Mouse (Mus musculus): ENCODE measurements at regions not wholly inside any gene's neighbourhood (a gene's known extent, or its start where the extent isn't known, plus 50 kb on each side); places are given as distances from the start of the nearest gene placed in this dataset.

- Histone ChIP-seq H3K4me1 (replicated peaks; ENCODE audit: insufficient read depth, low read length) (no peaks in the 10 kb centered on the region), H3K9ac (ENCODE audit: low read depth, low read length) (no peak overlapping the region), H3K4me3 (replicated peaks; ENCODE audit: low read depth, low read length) (no peak overlapping the region), H3K4me2 (ENCODE audit: low read length) (no peak overlapping the region), H3K27ac (no peak overlapping the region), H3K9me3 (replicated peaks; ENCODE audit: low read length) (no peaks in the 10 kb centered on the region), H3K36me3 (ENCODE audit: insufficient read depth, low read length) (no peaks in the 10 kb centered on the region), H3K27me3 (ENCODE audit: insufficient read depth, low read length) (no peaks in the 10 kb centered on the region)
- no peak for TF ChIP-seq CTCF (IDR thresholded peaks at IDR 0.05; ENCODE audit: low read depth)
- DNase-seq (ENCODE audit: low spot score) (no peak), ATAC-seq (replicated peaks; ENCODE audit: low FRiP score, low read depth) (no peak)
- WGBS = 72% methylated on average over 4 of the region's 4 CpGs
Observed at GRCm38 (mm10) chr15:43364496-43364895, 3230.3 kb downstream of the 9330182O14Rik start.

DNA sequence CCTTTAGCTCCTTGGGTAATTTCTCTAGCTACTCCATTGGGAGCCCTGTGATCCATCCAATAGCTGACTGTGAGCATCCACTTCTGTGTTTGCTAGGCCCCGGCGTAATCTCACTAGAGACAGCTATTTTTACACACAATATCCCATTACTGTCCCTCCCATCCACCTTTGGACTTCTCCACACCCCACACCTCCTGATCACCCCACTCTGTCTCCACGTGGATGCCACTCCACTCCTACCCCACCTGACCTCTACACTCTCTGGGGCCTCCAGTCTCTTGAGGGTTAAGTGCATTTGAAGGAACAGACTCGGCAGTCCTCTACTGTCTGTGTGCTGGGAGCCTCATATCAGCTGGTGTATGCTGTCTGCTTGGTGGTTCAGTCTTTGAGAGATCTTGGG is 3238.9 kb downstream of the 9330182O14Rik start:
- Histone ChIP-seq H3K27me3 (ENCODE audit: insufficient read depth, low read length) (no peaks in the 10 kb centered on the region), H3K9me3 (replicated peaks; ENCODE audit: low read length) (no peaks in the 10 kb centered on the region), H3K27ac (no peak overlapping the region), H3K4me3 (replicated peaks; ENCODE audit: low read depth, low read length) (no peak overlapping the region), H3K9ac (ENCODE audit: low read depth, low read length) (no peak overlapping the region), H3K36me3 (ENCODE audit: insufficient read depth, low read length) (no peaks in the 10 kb centered on the region), H3K4me2 (ENCODE audit: low read length) (no peak overlapping the region), H3K4me1 (replicated peaks; ENCODE audit: insufficient read depth, low read length) (no peaks in the 10 kb centered on the region)
- TF ChIP-seq CTCF (IDR thresholded peaks at IDR 0.05; ENCODE audit: low read depth) = no peak
- DNase-seq (ENCODE audit: low spot score) = no peak
- 71% methylated on average over 4 of the region's 4 CpGs for WGBS
- ATAC-seq (replicated peaks; ENCODE audit: low FRiP score, low read depth) = no peak

GRCm38 (mm10) chr15:43382405-43382804 is 3248.2 kb downstream of the 9330182O14Rik start:
- H3K4me3 ChIP-seq (replicated peaks; ENCODE audit: low read depth, low read length) = no peak overlapping the region
- TF ChIP-seq CTCF (IDR thresholded peaks at IDR 0.05; ENCODE audit: low read depth) = no peak
- ATAC-seq (replicated peaks; ENCODE audit: low FRiP score, low read depth) (no peak), DNase-seq (ENCODE audit: low spot score) (no peak)
- no peaks in the 10 kb centered on the region for H3K36me3 ChIP-seq (ENCODE audit: insufficient read depth, low read length)
- no peak overlapping the region for H3K4me2 ChIP-seq (ENCODE audit: low read length)
- no peaks in the 10 kb centered on the region for H3K4me1 ChIP-seq (replicated peaks; ENCODE audit: insufficient read depth, low read length)
- no peak overlapping the region for H3K9ac ChIP-seq (ENCODE audit: low read depth, low read length)
- H3K27ac ChIP-seq = no peak overlapping the region
- no peaks in the 10 kb centered on the region for H3K9me3 ChIP-seq (replicated peaks; ENCODE audit: low read length)
- 89% methylated on average over 1 of the region's 1 CpGs for WGBS
- H3K27me3 ChIP-seq (ENCODE audit: insufficient read depth, low read length) = no peaks in the 10 kb centered on the region

DNA sequence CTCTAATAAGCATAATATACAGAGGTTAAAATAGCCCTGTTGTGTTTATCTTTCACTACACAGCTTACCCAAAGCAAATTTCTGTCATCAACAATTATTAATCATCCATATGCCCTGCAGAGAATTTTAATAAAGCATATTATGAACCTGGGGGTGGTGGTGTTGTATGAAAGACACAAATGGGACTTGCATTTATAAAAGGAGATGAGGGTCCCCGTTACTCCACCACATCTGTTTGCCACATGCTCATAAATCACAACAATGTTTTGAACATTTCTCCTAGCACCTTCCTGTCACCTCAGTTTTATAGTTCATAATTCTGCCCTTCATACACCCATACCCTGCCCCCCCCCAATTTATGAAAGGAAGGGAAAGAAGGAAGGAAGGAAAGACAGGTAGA is 3265.7 kb downstream of the 9330182O14Rik start:
- Histone ChIP-seq H3K4me1 (replicated peaks; ENCODE audit: insufficient read depth, low read length) (no peaks in the 10 kb centered on the region), H3K27ac (no peak overlapping the region), H3K9ac (ENCODE audit: low read depth, low read length) (no peak overlapping the region), H3K4me2 (ENCODE audit: low read length) (no peak overlapping the region), H3K36me3 (ENCODE audit: insufficient read depth, low read length) (no peaks in the 10 kb centered on the region), H3K27me3 (ENCODE audit: insufficient read depth, low read length) (no peaks in the 10 kb centered on the region), H3K4me3 (replicated peaks; ENCODE audit: low read depth, low read length) (no peak overlapping the region), H3K9me3 (replicated peaks; ENCODE audit: low read length) (no peaks in the 10 kb centered on the region)
- no peak for TF ChIP-seq CTCF (IDR thresholded peaks at IDR 0.05; ENCODE audit: low read depth)
- WGBS = 39% methylated on average over 1 of the region's 1 CpGs
- DNase-seq (ENCODE audit: low spot score) (no peak), ATAC-seq (replicated peaks; ENCODE audit: low FRiP score, low read depth) (no peak)

DNA sequence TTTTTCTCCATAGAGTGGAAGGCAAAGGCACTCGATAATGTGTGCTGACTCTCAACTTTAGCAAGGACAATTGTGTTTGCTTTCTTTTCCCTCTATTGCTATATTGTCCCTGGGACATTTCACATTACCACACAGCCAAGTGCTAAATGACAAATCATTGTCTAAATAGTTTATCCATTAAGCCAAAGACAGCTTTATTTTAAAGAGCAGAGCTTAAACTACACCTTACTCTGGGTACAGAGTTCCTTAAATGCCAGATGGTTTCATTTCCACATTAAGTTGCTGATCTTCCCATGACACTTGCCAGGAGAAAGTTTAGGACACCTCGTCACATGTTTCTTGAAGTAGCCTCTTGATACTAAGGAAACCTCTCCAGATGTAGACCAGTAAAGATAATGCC is 3269.4 kb downstream of the 9330182O14Rik start:
- H3K9me3 ChIP-seq (replicated peaks; ENCODE audit: low read length) = no peaks in the 10 kb centered on the region
- no peak overlapping the region for H3K9ac ChIP-seq (ENCODE audit: low read depth, low read length)
- no peaks in the 10 kb centered on the region for H3K27me3 ChIP-seq (ENCODE audit: insufficient read depth, low read length)
- H3K4me1 ChIP-seq (replicated peaks; ENCODE audit: insufficient read depth, low read length) = no peaks in the 10 kb centered on the region
- 36% methylated on average over 2 of the region's 2 CpGs for WGBS
- ATAC-seq (replicated peaks; ENCODE audit: low FRiP score, low read depth) = peak; percentile 54; the same call in 1 of the 2 replicates
- no peak overlapping the region for H3K4me2 ChIP-seq (ENCODE audit: low read length)
- no peak overlapping the region for H3K4me3 ChIP-seq (replicated peaks; ENCODE audit: low read depth, low read length)
- no peaks in the 10 kb centered on the region for H3K36me3 ChIP-seq (ENCODE audit: insufficient read depth, low read length)
- no peak for DNase-seq (ENCODE audit: low spot score)
- TF ChIP-seq CTCF (IDR thresholded peaks at IDR 0.05; ENCODE audit: low read depth) = no peak
- no peak overlapping the region for H3K27ac ChIP-seq

All from kidney, postnatal 0 days (tissue).